Mouse (Mus musculus) layer of hippocampus, adult 9-10 months (tissue): ENCODE data around the gene Btnl6.
"Not testable (repeated sequence)": the region's sequence is repeated elsewhere in the genome, so short reads cannot be mapped to it uniquely, and the experiment has no call there.

Source experiments
- DNase-seq: peaks from one replicate; pipeline ENCODE4 v3.0.0; 2022; ENCODE audit warnings: low spot score

Gene Btnl6

DNA sequence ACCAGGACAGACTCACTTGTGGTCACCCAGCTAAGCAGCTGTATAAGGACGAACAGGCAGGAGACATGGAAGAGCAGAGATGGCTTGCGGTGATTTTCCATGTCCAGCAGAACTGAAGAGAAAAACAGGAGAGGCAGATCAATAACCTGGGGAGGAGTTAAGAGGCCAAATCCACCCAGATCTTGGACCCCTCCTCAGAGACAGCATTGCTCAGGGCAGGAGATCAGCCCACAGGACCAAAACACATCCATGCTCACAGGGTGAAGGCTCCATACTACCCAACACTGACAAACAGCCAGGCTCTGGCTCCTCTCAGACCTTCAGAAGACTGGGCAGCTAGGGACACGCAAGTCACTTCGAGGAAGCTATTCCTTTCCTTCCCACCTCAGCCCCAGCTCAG lies at the start of gene Btnl6:
Gene Btnl6 (minus strand): TSS at position 101 of the 400 bp plus-strand sequence.
- no peak for DNase-seq

DNA sequence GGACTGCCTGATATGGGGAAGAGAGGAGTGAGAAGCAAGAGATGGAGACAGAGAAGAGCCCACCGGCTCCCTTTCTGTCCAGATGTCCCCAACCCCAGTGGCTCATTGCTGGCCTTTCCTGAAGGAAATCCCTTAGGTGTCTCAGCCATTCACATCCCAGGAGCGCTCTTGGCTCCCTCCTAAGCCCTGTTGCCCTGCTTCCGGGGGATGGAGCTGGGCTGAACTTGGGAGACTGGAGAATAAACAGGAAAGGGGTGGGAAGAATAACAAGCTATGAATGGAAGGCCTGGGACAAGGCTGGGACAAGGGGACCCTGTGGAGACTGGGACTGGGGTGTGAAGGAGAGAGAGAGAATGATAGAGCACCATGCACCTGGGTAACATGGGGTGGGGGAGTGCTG lies 47.6 kb upstream of the Btnl6 start:
- no peak for DNase-seq

DNA sequence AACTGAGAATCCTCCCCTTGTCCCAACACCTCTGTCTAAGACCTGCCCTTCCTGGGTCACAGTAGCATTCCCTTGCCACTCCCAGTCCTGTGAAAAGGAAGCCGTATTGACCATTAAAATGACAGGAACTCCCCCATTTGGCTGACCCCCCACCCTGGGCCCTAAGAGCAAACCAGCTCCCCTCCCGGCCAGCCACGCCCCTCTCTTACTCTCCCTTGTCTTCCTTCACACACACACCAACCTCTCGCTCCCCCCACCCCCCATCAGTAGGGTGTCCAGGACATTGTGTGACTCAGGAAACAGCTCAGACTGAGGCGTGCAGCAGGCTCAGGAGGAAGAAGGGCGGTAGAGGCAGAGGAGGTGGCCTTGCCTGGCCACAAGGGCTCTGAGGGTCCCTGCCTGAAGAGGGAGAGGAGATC lies 46.9 kb upstream of the Btnl6 start, which contains the start of gene Notch4:
Gene Notch4 (plus strand): TSS at position 266 of the 419 bp plus-strand sequence.
- no peak for DNase-seq

DNA sequence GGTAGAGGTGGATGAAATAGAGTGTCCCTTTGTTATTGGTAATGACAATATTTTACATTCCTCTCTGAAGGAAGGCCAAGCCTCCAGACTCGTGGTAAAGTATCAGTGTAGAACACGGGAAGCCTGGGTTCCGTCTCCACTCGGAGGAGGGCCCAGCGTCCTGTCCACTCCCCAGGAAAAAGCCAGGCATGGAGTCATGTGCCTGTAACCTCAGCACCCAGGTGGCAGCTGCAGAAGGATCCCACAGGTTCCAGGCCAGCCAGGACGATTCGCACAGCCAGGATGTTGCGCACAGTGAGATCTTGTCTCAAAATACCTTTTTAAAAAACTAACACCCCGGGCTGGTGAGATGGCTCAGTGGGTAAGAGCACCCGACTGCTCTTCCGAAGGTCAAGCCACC lies 46.2 kb upstream of the Btnl6 start:
- no peak for DNase-seq

DNA sequence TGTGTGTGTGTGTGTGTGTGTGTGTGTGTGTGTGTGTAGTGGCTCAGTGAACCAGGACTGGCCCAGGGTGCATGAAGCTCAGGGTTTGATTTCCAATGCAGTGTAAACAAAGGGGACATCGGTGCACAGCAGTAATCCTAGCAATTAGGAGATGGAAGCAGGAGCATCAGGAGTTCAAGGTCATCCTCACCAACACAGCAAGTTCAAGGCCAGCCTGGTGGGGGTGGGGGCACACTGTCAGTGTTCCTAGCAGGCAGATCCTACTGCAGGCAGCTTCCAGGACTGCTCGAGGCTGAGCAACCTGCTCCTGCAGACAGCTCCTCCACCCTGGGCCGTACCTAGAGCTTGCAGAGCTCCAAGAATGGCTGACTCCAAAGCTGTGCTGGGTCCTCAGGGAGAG lies 45.4 kb upstream of the Btnl6 start:
- DNase-seq = no peak

DNA sequence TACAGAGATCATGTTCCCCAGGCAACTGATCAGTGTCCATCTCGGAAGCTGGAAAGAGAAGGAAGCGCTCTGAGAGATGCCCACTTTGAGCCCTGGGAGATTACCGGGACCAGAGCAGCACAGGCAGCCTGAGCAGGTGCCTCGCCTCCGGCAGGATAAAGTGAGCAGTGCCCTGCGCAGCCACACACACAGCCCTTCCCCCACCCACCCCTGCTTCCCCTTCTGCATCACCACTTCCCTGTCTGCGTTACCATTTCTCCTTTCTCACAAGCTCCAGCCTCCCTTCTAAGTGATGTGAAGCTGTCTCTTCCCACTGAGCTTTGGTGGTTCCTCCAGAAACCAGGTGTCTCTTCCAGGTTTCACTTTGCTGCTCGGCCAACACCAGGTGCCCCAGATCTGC lies 44.0 kb upstream of the Btnl6 start:
- no peak for DNase-seq

DNA sequence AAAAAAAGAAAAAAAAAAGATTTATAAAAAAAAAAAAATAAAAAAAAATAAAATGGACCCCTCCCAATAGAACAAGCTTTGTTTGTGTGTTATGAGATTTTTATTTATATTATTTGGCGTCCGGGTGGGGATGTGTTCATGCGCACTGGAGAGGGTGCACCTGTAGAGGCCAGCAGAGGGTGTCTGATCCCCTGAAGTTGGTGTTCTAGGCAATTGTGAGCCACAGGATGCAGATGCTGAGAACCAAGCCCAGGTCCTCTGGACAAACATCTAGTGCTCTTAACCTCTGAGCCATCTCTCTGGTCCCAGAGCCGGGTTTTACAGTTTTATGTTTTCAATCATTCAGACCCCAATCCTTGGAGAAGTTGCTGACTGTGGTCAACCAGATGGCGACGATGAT lies 43.3 kb upstream of the Btnl6 start:
- no peak for DNase-seq

DNA sequence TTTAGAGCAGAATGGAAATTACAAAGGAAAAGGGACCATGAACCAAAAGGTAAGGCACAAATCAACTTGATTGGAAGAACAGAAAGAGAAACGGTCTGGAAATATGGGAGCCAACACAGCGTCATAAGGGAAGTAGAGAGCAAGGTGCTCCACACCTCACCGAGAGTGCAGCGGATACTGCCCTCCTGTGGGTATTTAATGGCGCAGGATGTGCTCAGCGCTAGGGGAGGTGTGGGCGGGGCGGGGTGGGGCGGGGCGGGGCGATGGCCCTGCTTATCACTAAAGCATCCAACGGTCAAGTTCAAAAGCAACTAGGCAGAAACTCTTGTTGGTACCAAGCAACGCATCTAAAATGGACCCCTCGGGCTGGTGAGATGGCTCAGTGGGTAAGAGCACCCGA lies 42.7 kb upstream of the Btnl6 start:
- DNase-seq = no peak

DNA sequence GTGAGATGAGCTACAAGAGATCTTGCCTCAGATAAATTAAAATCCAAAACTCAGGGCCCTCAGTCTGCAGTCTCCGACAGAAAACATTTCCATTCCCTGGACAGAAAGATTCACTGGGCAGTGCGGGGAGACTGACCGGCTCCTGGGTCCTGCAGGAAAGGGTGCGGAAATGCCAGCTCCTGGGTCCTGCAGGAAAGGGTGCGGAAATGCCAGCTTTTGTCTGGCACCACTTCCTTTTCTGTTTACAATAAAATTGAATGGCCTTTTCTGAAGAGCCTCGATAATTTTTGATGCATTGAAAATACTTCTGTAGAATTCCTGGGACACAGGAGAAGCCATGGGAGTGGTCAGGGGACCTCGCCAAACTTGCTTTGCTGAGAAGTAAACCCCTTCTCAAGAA lies 42.0 kb upstream of the Btnl6 start:
- DNase-seq = no peak

DNA sequence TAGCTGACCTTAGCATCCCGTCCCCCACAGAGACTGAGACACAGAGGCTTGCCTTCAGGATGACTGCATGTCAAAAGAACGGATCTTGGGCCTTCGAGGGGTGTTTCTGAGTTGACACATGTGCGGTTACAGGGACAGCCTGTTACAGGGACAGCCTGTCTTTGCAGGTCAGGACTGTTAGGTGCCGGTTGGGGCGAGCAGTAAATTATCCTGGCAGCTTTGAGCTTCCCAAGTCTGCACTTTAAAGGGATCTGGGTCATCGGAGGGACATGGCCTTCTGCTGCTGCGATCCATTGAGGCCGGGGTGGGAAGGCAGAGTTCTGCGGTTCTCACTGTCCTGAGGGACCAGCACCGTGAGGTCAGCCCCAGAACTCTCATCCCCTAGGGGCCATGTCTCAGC lies 40.3 kb upstream of the Btnl6 start:
- DNase-seq = no peak

DNA sequence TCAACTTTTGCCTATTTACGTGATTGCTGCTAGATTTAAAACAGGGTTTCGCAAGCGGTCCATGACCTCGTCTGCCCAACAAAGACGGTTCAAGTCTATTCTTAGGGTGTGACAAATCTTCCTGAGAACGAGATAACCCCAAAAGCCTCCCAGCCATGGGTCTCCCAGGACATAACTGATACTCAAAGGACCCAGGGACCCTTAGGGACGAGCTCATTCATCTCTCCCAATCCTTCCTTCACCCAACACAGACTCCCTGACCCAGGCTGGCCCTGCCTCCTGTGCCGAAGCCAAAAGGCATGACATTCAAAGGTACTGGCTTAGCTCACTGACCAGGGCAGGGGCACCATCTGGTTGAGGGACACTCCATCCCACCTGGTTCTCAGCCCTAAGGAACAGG lies 39.3 kb upstream of the Btnl6 start:
- no peak for DNase-seq

DNA sequence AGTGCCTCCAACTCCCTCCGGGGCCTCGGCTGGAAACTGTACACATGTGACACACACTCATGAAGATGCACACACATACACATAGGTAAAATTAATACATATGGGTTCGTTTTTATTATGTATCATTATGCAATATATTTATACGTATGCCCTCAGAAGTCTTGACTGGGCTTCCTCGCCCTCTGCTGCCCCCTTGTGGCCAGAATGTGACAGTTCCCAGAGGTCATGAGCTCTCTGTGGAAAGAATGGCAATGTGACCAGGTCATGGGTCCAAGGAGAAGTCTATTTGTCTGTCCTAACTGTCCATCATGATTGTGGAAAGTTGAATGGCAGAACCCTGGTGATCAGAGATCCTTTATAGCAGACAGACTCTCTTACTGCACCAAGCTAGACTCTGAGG lies 38.3 kb upstream of the Btnl6 start:
- DNase-seq = peak; percentile 64

DNA sequence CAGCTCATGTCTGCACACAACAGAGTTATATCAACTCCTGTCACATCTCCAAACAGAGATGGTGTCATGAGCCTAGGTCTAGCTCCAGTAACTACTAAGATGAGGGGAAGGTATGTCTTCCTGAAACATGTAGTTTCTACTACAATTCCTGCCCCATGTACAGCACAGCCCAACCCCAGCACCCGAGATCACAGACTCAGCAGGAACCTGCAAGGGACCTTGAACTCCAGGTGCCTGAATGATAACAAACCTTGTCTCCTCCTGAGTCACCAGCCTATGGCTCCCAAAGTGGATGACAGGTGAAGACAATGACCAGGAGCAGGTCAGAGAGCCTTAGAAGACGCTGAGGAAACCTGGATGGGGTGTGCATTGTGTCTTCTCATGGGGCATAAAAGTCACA lies 32.7 kb upstream of the Btnl6 start:
- DNase-seq = no peak

DNA sequence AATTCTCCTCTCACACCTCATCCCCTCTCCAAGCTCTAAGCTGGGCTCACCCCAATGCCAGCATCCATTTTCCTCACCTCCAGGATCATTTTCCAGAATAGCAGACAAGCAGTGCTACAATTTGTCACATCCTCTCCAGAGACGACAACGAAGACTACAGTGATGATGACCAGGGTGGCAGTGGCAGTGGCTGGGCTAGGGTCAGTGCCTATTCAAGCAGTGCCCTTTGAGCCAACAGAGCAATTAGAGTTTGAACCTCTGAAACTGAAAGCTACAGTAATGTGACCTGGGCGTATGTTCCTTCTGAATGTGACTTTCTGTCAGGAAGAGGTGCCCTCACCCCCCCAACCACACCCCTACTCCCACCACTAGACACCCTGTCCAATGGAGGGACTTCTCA lies 32.0 kb upstream of the Btnl6 start:
- DNase-seq = no peak

DNA sequence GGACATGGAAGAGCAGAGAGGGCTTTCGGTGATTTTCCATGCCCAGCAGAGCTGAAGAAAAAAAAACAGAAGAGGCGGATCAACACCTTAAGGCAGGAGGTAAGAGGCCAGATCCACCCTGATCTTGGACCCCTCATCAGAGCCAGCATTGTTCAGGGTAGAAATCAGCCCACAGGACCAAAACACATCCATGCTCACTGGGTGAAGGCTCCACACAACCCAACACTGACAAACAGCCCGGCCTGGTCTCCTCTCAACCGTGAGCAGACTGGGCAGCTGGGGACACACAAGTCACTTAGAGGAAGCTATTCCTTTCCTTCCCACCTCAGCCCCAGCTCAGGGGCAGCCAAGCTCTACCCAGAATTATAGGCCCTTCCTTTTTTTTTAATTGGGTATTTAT lies 30.4 kb upstream of the Btnl6 start:
- no peak for DNase-seq

DNA sequence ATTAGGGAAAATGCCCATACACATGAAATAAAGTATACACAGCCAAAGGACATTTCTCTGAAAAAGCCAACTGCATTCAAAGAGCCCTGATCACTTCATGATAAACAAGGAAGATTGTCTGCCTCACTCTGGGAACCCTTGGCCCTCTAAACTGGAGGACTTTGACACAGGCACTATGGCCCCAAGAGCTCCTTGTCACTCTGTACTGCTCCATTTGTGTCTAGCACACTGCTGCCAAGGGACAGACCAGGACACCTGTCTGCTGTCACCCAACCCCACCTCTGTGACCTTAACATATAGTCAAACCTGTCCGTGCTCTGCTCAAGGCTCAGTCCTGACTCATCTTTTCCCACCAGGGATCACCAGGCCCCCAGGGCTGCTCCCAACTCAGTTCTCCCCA lies 29.6 kb upstream of the Btnl6 start:
- DNase-seq = no peak

DNA sequence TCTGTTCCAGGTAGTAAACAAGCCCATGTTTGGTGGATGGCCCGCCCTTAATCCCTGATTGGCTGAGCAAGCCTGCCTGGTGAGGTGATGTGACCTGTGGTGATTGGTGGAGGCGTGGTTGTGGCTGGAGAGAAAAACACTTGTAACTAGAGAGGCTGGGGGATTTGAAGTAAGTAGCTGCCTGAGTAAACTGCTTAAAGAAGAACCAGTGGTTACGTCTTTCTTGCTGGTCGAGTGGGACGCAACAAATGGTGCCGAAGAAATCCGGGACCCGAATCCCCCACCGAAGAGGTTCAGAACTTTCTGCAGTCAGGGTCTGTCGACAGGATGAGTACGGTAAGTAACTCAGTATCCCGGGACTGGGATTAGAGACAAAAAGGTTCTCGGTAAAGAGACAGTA lies 26.4 kb upstream of the Btnl6 start:
- DNase-seq = not testable (repeated sequence)

DNA sequence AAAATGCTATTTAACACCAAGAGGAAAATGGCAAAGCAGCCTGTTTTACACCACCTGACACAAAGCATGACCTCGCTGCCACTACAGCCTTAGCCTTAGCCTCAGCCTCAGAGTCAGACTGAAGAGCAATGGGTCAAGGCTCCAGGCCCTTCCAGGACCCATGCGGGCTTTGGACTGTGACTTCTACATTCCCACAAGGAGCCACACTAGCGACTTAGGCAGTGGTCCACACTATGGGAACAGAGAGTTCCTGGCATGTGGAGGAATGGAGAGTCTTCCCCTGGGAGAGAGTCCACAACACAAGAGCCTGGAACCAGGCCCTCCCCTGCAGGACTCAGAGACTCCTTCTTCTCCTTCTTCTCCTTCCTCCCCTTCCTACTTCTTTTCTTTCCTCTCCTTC lies 15.5 kb upstream of the Btnl6 start:
- DNase-seq = no peak

DNA sequence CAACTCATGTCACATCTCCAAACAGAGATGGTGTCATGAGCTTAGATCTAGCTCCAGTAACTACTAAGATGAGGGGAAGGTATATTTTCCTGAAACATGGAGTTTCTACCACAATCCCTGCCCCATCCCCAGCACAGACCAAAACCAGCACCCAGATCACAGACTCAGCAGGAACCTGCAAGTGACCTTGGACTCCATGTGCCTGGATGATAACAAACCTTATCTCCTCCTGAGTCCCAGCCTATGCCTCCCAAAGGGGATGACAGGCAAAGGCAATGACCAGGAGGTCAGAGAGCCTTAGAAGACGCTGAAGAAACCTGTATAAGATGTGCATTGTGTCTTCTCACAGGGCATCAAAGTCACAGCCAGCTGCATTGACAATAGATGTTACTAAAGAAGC lies 1.8 kb upstream of the Btnl6 start:
- DNase-seq = no peak

DNA sequence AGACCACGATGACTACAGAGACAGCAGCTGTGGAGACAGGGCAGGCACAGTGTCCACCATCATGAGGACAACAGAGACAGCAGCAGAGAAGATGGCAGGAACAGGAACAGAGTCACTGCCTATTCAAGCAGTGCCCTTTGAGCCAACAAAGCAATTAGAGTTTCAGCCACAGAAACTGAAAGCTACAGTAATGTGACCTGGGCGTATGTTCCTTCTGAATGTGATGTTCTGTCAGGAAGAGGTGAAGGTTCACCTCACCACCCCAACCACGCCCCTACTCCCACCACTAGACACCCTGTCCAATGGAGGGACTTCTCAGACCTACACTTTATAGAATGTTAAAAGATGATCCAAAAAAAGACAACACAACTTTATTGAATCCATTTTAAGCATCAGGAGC lies 1.4 kb upstream of the Btnl6 start:
- not testable (repeated sequence) for DNase-seq

DNA sequence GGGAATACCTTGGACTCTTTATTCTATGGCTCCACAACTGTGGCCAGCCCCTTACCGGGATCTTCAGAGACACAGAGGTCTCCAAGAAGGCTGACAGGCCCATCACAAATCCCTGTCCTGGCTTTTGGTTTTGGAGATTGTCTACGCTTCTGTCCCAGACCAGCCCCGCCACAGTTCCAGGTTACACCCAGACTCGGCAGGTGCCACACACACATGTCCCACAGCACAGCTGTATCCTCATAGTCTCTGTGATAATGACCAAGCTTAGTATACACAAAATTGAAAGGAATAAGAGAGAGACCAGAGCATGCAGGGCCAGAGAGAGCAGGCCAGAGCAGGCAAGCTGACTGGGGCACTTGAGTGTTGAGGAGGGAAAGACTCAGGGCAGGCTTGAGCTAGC lies 643 bp upstream of the Btnl6 start:
- DNase-seq = no peak

DNA sequence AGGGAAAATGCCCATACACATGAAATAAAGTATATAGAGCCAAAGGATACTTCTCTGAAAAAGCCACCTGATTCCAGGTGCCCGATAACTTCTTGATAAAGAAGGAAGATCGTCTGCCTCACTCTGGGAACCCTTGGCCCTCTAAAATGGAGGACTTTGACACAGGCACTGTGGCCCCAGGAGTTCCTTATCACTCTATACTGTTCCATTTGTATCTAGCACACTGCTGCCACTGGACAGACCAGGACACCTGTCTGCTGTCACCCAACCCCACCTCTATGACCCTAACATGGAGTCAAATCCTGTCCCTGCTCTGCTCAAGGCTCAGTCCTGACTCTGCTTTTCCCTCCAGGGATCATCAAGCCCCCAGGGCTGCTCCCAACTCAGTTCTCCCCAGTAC lies 638 bp downstream of the Btnl6 start:
- DNase-seq = no peak

DNA sequence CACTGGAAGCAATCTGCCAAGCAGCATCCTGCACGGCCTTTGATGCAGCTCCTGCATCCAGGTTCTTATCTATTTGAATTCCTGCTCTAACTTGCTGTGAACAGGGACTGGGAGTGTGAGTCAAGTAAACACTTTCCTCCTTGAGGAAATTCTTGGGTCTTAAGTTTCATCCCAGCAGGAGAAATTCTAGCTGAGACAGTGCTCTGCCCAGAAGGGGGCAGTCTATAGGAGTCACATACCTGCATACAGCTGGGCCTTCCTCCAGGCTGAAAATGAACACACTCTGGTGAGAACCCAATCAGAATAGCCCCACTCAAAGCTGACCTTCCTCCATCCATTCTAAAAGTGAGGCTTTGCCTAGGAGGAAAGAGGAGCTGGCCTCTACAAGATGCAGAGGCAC lies 5.4 kb downstream of the Btnl6 start:
- not testable (repeated sequence) for DNase-seq

DNA sequence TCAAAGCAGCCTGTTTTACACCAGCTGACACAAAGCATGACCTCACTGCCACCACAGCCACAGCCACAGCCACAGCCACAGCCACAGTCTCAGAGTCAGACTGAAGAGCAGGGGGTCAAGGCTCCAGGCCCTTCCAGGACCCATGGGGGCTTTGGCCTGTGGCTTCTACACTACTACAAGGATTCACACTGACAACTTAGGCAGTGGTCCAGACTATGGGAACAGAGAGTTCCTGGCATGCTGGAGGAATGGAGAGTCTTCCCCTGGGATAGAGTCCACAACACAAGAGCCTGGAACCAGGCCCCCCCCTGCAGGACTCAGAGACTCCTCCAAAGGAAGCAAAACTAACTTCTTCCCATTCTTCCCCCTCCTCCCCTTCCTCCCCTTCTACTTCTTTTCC lies 9.6 kb downstream of the Btnl6 start:
- DNase-seq = no peak

DNA sequence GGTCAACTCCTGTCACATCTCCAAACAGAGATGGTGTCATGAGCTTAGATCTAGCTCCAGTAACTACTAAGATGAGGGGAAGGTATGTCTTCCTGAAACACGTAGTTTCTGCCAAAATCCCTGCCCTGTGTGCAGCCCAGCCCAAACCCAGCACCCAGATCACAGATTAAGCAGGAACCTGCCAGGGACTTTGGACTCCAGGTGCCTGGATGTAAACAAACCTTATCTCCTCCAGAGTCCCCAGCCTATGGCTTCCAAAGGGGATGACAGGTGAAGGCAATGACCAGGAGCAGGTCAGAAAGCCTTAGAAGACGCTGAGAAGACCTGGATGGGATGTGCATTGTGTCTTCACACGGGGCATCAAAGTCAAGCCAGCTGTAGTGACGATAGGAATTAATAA lies 19.4 kb downstream of the Btnl6 start:
- not testable (repeated sequence) for DNase-seq
